Mouse (Mus musculus) C2C12 (cell line): ENCODE measurements around the gene Lpp. TPM values are rescaled to one million over a fixed set of nuclear protein-coding genes. Genes with fewer than 3 reads are reported as not detected.

Experiments
- H3K27me3 ChIP-seq: one replicate; pipeline ENCODE4 v1.6.1; 2011; ENCODE audit not compliant: control insufficient read depth, insufficient read depth, insufficient read length
- H3K36me3 ChIP-seq: one replicate; pipeline ENCODE4 v1.6.1; 2011; ENCODE audit not compliant: control insufficient read depth, insufficient read depth
- H3K4me3 ChIP-seq: one replicate; pipeline ENCODE4 v1.5.1; 2011; ENCODE audit warnings: mild to moderate bottlenecking, control low read depth; ENCODE audit not compliant: poor library complexity, insufficient read depth, severe bottlenecking
- H3K79me2 ChIP-seq: one replicate; pipeline ENCODE4 v1.6.1; 2011; ENCODE audit not compliant: control insufficient read depth, insufficient read depth
- H3K79me3 ChIP-seq: one replicate; pipeline ENCODE4 v1.6.1; 2011; ENCODE audit warnings: low read depth, control low read depth
- H3ac ChIP-seq: one replicate; pipeline ENCODE3; 2011; ENCODE audit warnings: low read depth; ENCODE audit not compliant: control insufficient read depth, insufficient read length
- CEBPB ChIP-seq: IDR thresholded peaks from one replicate; pipeline ENCODE4 v1.6.1; 2011; ENCODE audit warnings: low read depth, mild to moderate bottlenecking, control low read depth, moderate library complexity
- CTCF ChIP-seq: IDR thresholded peaks from one replicate; pipeline ENCODE4 v1.5.1; 2011; ENCODE audit not compliant: control insufficient read depth, insufficient read depth, insufficient read length
- FOSL1 ChIP-seq: IDR thresholded peaks from one replicate; pipeline ENCODE4 v1.8.0; 2011; ENCODE audit warnings: mild to moderate bottlenecking, low read length; ENCODE audit not compliant: poor library complexity, insufficient read depth, severe bottlenecking
- MAX ChIP-seq: IDR thresholded peaks from one replicate; pipeline ENCODE4 v1.6.1; 2011; ENCODE audit warnings: mild to moderate bottlenecking, control low read depth
- MYOD1 ChIP-seq: IDR thresholded peaks from one replicate; pipeline ENCODE4 v1.6.1; 2011; ENCODE audit warnings: low read depth; ENCODE audit not compliant: control insufficient read depth, insufficient read length
- MYOG ChIP-seq: IDR thresholded peaks from one replicate; pipeline ENCODE4 v1.6.1; 2011; ENCODE audit not compliant: control insufficient read depth, insufficient read length; ENCODE audit errors: extremely low read depth
- USF1 ChIP-seq: IDR thresholded peaks from one replicate; pipeline ENCODE4 v1.6.1; 2011; ENCODE audit warnings: low read depth, mild to moderate bottlenecking, control low read depth, moderate library complexity
- polyA plus RNA-seq: library from polyadenylated mRNA; unstranded; fragments of >200 nt; fragmentation: generic; extraction: Trizol; gene quantifications from one replicate; pipeline ENCODE4 v1.2.1, GENCODE M21; 2012; ENCODE audit warnings: missing spikeins

Gene Lpp
- polyA plus RNA-seq, 1 experiment, result 9.6 TPM

DNA sequence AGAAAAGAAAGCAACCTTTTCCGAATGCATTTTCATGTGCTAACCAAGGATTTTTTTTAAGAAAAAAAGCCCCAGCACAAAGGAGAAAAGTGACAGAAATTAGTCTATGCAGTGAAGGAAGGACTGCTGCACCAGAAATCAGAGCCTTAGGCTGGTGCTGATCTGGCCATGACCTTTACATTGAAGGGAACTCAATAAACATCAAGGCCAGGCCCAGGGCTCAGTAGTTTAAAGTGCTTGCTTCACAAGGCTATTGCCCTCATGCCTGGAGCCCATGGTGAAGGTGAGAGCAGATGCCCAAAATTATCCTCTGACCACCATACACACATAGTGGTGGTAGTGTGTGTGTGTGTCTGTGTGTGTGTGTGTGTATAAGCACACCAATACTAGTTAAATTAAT is 519.1 kb downstream of the Lpp start:
- no peak overlapping the region for H3ac ChIP-seq
- no peaks in the 10 kb centered on the region for H3K79me3 ChIP-seq
- H3K79me2 ChIP-seq, result peaks cover 19% of the 10 kb centered on the region
- no peaks in the 10 kb centered on the region for H3K36me3 ChIP-seq
- no peaks in the 10 kb centered on the region for H3K27me3 ChIP-seq
- no peak overlapping the region for H3K4me3 ChIP-seq
- no peak for TF ChIP-seq MAX
- TF ChIP-seq USF1, result no peak
- TF ChIP-seq CTCF, result no peak
- no peak for TF ChIP-seq CEBPB
- no peak for TF ChIP-seq FOSL1
- no peak for TF ChIP-seq MYOD1
- TF ChIP-seq MYOG, result no peak

DNA sequence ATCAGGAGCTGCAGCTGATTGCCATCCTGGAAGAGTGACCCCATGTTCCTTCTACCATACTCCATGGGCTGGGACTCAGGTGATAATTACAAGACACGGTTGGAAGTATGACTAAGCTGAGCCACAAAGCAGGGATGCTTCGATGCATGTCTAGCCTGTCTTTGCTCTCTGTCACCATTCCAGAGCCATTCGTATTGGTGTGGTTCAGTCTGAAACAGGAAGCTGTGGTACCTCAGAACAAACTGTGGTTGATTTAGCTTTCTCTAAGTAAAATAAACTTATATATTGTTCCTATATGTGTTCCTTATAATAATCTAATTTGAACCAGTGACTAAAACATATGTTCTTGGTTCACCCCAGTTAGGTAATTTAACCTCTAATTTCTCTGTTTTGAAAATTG is 519.7 kb downstream of the Lpp start:
- H3ac ChIP-seq, result no peak overlapping the region
- H3K36me3 ChIP-seq, result no peaks in the 10 kb centered on the region
- TF ChIP-seq MAX (no peak), MYOG (no peak), CTCF (no peak)
- peaks cover 19% of the 10 kb centered on the region for H3K79me2 ChIP-seq
- no peaks in the 10 kb centered on the region for H3K79me3 ChIP-seq
- H3K4me3 ChIP-seq, result no peak overlapping the region
- no peaks in the 10 kb centered on the region for H3K27me3 ChIP-seq

- no peak for TF ChIP-seq MAX
- no peak for TF ChIP-seq USF1
- no peak for TF ChIP-seq CEBPB
- TF ChIP-seq CTCF, result no peak
- TF ChIP-seq MYOD1, result no peak
- TF ChIP-seq FOSL1, result no peak
- TF ChIP-seq MYOG, result no peak
- Histone ChIP-seq H3ac (no peak overlapping the region), H3K79me3 (no peaks in the 10 kb centered on the region), H3K36me3 (no peaks in the 10 kb centered on the region), H3K27me3 (no peaks in the 10 kb centered on the region), H3K79me2 (peaks cover 19% of the 10 kb centered on the region), H3K4me3 (no peak overlapping the region)
Measured at GRCm38 (mm10) chr16:24913641-24914392, 520.5 kb downstream of the Lpp start.

DNA sequence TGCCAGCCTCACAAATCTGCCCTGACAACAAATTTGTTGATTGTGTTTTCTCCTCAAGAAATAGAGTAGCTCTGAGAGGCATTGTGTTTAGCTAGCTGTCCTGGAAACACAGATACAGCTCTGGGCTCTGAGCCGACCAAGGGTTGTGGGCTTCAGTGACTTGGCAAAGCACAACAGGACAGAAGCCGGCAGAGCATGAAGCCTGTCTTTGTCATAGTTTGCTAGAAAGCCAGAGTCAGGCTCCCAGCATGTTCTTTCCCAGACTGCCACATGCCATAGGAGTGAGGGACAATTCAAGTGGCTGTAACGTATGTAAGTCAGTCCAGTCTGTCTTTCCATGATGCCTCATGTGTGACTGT is 521.1 kb downstream of the Lpp start:
- peaks cover 19% of the 10 kb centered on the region for H3K79me2 ChIP-seq
- H3K4me3 ChIP-seq, result no peak overlapping the region
- H3ac ChIP-seq, result no peak overlapping the region
- no peak for TF ChIP-seq USF1
- no peak for TF ChIP-seq MAX
- no peak for TF ChIP-seq CTCF
- no peak for TF ChIP-seq CEBPB
- TF ChIP-seq FOSL1, result no peak
- no peak for TF ChIP-seq MYOD1
- no peak for TF ChIP-seq MYOG
- no peaks in the 10 kb centered on the region for H3K79me3 ChIP-seq
- no peaks in the 10 kb centered on the region for H3K36me3 ChIP-seq
- H3K27me3 ChIP-seq, result no peaks in the 10 kb centered on the region

DNA sequence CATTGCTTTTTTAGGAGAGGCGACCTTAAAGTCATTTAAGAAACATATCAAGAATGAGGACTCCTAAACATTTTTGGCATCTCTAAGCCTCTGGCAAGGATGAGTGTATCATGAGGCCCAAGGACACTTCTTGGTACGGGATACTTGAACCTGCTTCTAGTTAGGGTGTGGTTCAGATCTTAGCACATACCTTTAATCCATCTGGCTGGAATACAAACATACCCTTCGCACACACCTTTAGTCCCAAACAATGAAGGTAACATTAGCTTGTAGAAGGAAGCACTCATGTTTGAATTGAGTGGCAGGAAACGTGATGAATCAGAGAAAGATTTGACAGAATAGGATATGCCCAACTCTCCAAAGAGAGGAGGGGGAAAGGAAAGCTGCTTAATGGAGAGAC is 522.2 kb downstream of the Lpp start:
- TF ChIP-seq CTCF (no peak), MYOG (no peak), FOSL1 (no peak), MAX (no peak), MYOD1 (no peak), USF1 (no peak), CEBPB (no peak)
- H3ac ChIP-seq, result no peak overlapping the region

GRCm38 (mm10) chr16:24919349-24920012 is 526.2 kb downstream of the Lpp start:
- TF ChIP-seq USF1 (peak; percentile 53), CEBPB (no peak)
- Histone ChIP-seq H3ac (no peak overlapping the region), H3K4me3 (no peak overlapping the region), H3K36me3 (no peaks in the 10 kb centered on the region), H3K79me3 (no peaks in the 10 kb centered on the region), H3K27me3 (no peaks in the 10 kb centered on the region), H3K79me2 (peaks cover 2% of the 10 kb centered on the region)

More for the DNA sequence above, 522.2 kb downstream of the Lpp start:
- H3K36me3 ChIP-seq, result no peaks in the 10 kb centered on the region
- peaks cover 19% of the 10 kb centered on the region for H3K79me2 ChIP-seq
- H3K27me3 ChIP-seq, result no peaks in the 10 kb centered on the region
- H3K79me3 ChIP-seq, result no peaks in the 10 kb centered on the region
- H3K4me3 ChIP-seq, result no peak overlapping the region
